Mouse (Mus musculus): ENCODE data around the gene Vps37d.

- TF ChIP-seq POLR2A (IDR thresholded peaks at IDR 0.05; ENCODE audit: extremely low read depth, insufficient read depth, low read length) (no peak), CTCF (IDR thresholded peaks at IDR 0.05; ENCODE audit: low read depth, low read length) (no peak)
Observed at GRCm38 (mm10) chr5:135053356-135053755, 24.7 kb downstream of the Vps37d start.
